Mouse (Mus musculus): ENCODE measurements around the gene Tor3a.
A peak's percentile ranks its signal among the peaks of the same experiment; 100 is the strongest.

Gene Tor3a

DNA sequence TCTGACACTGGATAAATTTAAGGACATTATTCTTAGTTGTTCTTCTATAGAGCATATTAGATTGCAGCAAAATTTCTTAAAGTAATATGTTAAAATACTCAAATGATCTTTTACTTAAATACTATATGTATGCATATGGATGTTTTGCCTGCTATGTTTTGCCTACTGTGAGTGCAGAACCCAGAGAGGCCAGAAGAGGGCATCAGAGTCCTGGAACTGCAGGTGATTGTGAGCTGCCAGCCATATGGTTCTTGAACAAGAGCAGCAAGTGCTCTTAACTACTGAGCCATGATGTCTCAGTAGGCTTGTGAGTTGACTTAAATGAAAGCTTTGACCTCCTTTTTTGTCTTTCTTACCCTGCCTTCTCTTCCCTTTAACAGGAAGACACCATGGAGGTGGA is 43.2 kb downstream of the Tor3a start:
- peak in 1 of 2 experiments; percentile 53 for DNase-seq

DNA sequence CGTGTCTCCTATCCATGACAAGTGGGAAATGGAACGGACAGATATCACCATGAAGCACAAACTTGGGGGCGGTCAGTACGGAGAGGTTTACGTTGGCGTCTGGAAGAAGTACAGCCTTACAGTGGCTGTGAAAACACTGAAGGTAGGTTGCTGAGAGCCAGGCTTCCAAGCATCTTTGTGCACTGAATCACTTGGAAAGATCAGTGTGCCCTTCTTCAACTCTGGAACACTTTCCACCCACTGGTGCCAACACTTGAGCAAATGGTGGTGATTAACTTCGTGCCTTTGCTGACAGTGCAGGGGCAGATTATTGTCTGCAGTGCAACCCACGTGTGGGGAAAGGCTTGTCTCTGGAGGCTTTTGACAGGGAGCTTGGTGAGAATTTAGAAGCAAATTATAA is 44.2 kb downstream of the Tor3a start:
- DNase-seq: no peak

DNA sequence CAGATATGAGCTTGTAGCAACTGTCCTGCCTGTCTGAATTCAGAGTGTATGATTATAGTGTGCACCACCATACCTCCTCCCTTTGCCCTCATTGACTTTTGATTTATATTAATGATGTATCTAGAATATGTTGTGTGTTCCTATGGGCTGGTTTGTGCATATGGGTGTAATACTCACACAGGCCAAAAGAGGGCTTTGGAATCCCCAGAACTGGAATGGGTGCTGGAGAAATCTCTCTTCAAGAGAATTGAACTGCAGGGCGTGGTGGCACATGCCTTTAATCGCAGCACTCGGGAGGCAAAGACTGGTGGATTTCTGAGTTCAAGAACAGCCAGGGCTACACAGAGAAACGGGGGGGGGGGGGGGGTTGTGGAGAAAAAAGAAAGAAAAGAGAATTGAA is 47.4 kb downstream of the Tor3a start:
- peak in 1 of 2 experiments; percentile 31 for DNase-seq

DNA sequence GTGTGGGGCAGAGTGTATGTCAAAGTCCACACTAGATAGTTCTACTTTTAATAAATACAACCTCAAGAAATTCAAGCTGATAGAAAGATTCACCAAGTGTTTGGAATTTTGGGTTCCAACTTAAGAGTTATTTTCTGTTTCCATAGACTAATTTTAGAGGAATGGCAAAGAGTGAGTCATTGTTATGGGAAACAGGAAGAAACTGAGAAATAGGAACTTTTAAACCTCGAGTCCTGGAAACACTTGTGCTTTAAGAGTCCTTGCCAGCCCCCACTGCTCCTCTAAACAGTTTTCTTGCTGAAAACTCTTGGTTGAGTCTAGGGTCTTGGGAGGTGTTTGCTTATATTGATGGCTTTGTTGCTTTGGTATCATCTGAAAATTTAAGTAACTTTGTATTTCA is 49.9 kb downstream of the Tor3a start:
- DNase-seq: no peak

DNA sequence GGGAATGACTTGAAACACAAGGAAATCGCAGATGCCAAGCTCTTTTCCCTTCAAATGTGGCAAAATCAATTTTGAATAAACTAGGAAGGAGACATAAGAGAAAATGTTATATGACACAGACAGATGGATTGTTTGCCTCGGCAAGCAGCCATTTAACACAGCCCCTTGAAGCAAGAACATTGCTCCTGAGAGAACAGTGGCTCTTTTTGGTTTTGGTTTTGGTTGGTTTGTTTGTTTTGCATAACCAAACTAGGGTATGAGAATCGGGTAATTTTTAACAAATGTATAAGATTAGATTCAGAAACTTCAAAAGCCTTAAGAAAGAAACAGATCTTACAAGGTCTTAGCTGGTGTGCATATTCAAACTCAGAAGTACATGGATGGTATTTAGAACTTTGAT is 53.2 kb downstream of the Tor3a start:
- DNase-seq: no peak

DNA sequence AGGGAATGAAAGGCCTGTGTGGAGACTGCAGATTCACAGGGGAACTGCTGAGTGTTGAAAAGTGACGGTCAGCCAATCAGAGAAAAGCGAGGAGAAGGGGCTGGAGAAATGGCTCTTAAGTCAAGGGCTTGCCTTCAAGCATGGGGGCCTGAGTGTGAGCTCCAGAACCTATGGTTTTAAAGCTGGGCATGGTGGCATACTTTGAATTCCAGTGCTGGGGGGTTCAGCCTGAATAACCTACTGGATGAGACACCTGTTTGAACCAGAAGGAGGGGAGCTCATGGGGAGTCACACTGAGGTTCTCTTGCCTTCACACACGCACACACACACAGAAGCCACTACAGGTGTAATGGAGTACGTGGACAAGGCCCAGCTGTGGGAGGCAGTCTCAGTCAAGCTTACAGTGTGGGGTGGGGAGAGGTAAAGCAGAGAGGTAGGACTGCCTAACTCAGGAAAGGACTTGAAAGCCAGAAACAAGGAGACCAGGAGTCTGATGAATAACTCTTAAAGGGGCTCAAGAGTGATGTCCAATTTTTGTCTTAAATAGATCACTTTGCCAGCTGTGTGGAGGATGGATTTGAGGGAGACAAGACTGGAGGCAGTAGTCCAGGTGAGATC is 53.8 kb downstream of the Tor3a start:
- DNase-seq: no peak

DNA sequence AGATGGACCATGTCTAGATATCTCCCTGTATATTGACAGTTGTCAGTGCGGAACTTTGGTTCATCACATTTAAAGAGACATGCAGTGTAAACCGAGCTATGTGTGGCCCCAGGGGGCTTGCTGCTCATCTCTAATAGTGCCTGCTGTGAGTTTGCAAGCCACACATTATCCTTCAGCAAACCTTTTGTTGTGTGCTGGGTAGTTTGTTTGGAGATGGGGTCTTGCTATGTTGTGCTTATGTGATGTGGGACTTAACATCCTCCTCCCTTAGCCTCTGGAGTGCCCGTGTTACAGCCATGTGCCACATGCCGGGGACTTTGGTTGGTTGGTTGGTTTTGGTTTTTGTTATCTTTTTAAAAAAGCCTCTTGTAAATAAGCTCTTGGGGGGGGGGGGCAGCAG is 56.3 kb downstream of the Tor3a start:
- no peak for DNase-seq

DNA sequence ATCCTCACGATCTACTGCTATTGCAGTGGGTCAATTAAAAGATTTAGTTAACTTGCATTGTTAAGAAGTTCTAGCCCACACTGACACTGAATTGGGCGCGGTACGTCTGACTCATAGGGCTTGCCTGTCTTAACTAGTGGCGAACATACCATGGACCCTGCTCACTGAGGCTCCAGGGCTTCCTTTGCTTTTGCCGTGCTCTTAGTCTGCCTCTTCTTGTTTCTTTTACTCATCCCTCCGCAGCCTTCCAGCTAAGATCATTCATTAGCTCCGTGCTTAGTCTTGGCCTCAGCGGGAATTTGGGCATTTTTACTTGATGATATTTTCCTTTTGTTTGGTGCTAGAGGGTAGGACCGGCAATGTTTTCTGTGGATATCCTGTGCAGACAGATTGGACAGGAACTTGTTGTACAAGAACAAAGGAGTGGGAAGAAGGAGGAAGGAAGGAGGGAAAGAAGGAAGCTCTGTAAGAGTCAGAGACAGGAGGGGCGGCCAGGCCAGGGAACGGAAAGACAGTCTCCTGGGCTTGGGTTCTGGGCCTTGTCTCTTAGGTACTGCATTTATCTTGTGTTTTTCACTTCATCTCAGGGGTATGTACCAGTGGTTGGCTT is 57.1 kb downstream of the Tor3a start:
- no peak for DNase-seq

DNA sequence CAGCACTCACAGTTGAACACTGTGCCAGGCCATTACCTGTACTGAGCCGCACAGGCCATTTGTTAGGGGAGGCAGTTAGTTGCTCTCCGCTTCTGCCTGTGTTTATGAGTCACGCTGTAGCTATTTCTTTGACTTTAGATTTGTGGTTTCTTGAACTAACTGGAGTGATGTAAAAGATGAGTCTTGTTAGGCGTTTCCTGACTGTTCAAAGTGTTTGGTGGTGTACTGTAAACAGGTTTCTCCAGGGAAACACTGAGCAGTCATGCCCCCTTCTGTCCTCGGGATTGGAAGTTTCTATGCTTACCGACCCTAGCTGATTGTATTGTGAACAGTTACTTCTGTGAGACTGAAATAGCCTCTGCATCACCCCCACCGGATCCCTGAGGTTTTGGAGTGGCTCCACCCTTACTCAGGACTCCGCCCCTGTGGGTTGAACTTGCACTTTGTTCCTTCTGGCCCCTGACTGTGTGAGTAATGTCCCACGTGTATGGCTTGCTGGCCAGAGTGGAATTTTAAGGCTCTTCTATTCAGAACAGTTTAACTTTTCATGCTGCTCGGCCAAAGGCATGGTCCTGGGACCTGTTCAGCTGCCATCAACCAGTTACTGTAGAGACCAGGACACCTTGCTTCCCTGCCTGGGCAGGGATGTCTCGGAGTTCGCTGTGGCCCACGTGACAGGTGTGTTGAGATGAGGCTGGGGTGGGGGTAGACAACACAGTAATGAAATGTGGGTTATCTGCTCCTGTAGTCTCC is 58.6 kb downstream of the Tor3a start:
- peak; percentile 87 to 92 for DNase-seq

DNA sequence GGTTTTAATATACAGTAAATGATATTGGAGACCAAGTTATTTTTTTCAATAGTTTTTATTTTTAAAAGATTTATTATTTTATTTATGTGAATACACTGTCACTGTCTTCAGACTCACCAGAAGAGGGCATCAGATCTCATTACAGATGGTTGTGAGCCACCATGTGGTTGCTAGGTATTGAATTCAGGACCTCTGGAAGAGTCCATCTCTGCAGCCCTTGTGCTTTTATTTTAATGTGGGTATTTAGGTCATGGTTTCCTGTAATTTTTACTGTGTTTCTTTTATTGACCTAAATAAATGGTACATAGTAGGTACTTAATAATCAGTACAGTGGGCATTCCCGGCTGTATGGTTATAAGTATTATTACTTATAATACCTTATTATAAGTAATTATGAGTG is 59.4 kb downstream of the Tor3a start:
- DNase-seq: no peak

DNA sequence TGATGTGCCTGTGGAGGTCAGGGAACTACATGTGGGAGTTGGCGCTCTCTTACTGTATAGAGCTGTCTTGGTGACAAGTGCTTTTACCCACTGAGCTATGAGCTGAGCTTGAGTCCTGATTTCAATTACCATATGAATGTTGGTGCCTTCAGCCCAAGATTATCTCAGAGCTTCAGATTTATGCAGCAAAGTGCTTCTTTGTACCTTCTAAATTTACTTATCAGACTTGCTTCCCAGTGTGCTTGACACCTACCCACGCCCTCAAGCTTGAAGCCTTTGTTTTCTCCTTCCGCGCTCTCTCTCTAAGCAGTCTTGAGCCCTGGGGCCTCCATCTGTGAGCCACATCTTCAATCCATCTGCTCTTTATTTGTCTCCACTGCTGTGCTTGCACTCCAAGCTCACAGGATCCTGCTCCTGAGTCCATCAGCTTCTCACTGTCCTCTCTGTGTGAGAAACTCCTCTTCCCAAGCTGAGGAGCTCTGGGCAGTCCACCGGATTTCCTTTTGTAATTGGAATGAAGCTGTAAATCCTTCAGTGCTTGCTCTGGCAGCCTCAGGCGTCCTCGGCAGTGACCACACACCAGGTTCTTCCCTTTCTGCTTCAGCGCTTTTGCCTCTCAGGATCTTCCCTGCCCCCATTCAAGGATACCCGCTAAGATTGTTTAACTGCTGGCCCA is 60.2 kb downstream of the Tor3a start:
- DNase-seq: peak; percentile 70 to 75

DNA sequence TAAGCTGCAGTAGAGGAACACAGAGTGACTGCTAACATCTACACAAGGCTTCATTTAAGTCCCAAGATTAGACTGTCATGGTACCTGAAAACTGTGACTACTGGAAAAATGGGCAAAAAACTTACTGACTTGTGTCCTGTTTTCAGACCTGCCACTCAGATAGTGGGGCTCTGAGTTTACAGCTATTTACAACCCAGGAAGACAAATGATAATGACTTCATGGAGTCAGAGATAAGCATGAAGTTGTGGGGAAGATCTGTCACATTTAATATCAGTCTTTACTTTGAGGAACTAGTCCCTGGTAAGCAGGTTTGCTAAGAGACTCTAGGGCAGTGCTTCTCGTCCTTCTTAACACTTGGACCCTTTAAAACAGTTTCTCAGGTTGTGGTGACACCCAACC is 63.9 kb downstream of the Tor3a start:
- DNase-seq: no peak

DNA sequence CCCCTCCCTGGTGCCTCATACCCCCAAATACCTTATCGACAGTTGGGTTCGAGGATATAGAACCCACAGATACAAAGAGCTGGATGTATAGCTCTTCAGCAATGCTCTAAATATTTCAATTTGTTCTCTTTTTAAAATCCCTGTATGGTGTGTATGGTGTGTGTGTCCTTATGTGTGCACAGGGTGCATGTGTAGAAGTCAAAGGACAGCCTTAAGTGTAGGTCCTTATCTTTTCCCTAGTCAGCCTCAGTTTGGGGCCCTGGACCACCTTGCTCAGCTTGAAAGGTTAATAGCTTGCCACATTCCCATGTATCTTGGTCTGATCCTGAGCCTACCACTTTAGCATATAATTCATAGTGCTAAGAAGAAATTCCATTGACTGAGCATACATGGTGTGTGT is 65.7 kb downstream of the Tor3a start:
- DNase-seq: no peak

DNA sequence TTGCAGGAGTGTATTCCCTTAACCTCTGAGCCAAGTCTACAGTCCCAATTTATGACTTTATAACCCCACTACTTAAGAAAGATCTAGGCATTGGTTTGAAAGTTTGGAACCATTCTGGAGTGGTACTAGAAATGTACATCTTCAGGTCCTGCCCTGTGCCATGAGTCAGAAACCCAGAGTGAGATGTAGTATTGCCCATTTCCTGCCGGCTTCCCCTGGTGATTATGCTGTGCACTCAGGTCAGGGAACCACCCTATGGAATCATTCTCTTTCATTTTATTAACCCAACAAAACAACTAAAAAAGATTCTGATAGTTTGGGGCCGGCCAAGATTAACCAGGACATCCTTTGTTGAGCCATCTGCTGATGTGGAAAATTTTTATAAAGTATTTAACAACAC is 68.2 kb downstream of the Tor3a start:
- no peak for DNase-seq

DNA sequence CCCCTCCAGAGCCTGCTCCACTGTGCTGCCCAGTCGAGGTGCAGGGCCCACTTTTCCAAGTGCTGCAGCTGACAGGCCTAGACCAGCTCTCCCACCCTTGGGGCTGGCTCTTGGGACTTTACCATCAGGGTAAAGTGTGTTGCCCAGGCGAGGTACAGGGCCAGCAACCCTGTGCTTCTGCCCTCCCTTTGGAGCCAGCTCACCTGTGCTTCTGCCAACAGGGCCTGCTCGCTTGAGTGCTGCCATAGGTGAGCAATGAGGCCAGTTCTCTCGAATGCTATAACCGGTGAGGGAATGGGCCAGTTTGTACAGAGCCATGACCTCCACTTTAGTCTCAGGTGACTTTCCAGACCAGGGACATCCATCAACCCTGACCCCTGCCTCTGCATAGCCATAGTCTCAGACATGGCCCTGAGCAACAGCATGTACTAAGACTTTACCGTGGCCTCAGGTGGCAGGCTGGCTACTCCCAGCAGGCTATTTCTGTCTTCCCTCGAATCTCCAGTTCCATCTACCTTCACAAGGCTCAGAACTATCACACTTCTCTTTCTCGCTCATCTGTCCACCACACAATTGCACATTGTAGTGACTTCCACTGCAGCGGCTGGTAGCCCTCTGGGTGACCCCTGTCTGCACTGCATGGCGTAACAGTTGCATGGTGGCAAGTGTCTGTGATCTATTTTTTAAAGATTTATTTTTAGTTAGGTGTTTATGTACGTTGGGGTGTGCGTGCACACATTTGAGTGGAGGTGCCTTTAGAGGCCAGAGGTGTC is 68.9 kb downstream of the Tor3a start:
- DNase-seq: peak; percentile 31 to 50
